Mouse (Mus musculus) c-Kit-negative CD71-positive TER-119-positive erythroid progenitor cells, embryonic 14.5 days (primary cell): ENCODE measurements around the gene Synpr.
"Not testable (repeated sequence)": the region's sequence is repeated elsewhere in the genome, so short reads cannot be mapped to it uniquely, and the experiment has no call there.

ENCODE experiments used
- DNase-seq: peaks from one replicate; pipeline ENCODE4 v3.0.0-alpha.2; 2013; ENCODE audit warnings: low read depth, low spot score

The Synpr gene

GRCm38 (mm10) chr14:13284091-13284844 lies at the start of gene Synpr:
Gene Synpr (plus strand): TSS chr14:13284780.
- DNase-seq = no peak

DNA sequence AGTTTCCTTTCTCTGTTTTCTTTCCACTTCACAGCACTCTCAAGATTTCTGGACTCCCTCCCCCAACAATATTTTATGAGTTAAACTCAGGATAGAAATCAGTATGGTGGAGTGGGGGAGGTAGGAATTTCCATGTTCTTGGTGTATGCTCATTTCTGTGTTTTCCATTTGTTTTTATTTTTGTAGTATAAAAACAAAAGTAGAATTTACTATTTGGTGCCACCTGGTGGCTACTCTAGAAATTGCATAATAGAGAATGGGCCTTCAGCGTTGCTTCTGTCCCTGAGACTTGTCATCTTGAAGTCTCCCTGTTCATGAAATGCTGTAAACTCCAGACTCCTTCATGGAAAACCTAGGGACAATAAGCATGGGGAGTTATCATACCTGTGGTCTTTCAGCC lies 47.7 kb upstream of the Synpr start:
- DNase-seq = peak; percentile 11

DNA sequence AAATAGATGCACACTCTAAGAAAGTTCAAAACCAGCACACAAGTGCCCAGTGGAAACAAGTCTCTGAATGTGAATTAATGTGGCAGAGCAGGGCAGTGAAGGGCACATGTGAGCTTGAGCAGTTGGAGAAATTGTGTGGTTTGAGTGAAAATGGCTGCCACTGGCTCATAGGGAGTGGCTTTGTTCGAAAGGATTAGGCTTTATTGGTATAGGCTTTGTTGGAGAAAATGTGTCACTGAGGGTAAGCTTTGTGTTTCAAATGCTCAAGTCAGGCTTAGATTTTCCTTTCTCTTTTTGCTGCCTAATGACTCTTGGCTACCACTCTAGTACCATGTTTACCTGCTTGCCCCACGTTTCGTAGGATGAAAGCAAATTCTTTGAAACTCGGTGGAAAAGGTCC lies 37.1 kb upstream of the Synpr start:
- no peak for DNase-seq

DNA sequence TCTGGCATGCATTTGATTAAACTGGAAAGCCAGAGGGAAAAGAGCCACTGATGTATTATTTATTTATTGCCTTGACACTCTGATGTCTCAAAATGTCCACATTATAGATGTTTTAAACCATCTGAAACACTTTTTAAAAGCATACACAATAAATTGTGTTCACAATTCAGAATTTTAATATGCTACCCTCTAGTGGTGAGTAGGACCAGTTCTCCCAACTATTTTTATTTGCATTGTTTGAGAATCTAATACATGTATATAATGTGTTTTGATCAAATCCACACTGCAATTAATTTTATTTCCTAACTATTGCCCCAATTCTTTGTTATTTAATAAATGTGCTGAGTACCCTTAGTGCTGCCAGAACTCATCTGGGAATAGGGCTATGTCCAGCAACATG lies 35.2 kb upstream of the Synpr start:
- no peak for DNase-seq

DNA sequence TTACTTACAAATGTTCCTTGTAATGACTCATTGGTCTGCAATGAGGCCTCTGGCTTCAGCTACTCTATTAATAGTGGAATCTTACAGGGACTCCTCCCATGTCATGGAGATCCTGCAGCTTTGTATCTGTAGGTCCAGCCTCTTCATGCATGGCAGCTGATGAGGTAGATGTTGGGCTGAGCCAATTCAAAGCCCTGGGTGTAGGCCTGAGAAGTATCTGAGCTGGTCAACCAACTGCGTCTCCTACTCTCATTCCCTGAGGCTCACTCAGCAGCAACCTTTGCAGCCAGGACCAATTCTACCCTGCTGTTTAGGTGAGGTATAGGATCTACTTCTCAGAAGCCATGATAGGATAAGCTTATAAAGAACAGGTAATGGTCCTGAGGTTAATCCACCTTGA lies 32.0 kb upstream of the Synpr start:
- DNase-seq = no peak

DNA sequence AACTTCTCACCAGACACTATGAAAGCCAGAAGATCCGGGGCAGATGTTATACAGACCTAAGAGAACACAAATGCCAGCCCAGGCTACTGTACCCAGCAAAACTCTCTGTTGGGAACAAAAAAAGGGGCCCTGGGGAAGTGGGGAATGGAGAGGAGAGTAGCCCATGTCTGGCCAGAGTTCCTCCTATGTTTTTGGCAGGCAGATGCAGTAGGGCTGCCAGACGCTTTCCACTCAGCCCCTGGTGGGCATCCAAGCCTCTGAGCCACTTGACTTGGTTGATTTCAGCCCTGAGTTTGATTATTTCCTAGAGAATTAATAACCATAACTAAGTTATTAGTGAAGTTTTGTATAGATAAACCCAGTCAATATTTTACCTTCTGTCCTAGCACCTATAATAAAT lies 29.8 kb upstream of the Synpr start:
- not testable (repeated sequence) for DNase-seq

- DNase-seq = no peak
Measured at GRCm38 (mm10) chr14:13262406-13262805, 22.2 kb upstream of the Synpr start.

DNA sequence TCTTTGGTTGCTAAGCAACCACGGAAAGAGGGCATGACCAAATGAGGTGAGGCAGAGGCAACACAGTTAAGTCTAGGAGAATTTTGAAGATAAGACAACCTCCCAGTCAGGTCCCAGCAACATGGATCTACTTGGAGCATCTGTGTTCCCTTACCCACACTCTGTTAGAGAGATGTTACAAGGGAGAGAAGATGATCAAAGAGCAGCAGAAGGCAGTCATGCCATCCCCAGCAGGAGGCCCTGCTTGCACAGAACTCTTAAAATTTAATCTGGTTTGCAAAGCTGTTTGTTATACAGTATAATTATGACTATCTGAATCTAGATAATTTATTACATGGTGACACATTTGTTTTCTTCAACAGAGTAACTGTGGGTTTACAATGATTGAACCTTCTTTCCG lies 18.2 kb upstream of the Synpr start:
- DNase-seq = no peak

- DNase-seq = no peak
Measured at GRCm38 (mm10) chr14:13267181-13267580, 17.4 kb upstream of the Synpr start.

DNA sequence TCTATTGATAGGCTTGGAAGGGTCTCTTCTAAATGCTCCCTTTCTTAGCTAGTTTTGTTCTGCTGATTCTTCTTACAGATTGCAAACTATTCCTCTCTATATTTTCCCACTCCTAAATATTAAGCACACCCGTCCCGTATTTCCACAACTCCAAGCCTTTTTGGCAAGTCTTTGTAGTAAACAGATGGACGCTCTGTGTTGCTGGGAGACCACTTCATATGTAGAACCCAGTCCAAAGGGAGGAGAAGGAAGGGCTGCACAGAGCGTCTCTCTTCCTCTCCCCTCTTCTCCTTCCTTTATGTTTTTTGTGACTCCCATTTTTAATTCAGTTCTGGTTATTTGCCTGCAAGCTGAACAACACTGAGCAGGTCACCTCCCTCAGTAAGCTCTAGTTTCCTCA lies 1.4 kb upstream of the Synpr start:
- DNase-seq = no peak

GRCm38 (mm10) chr14:13284845-13285198 lies 242 bp downstream of the Synpr start:
- DNase-seq = no peak

- no peak for DNase-seq
Measured at GRCm38 (mm10) chr14:13285341-13286130, 956 bp downstream of the Synpr start.

DNA sequence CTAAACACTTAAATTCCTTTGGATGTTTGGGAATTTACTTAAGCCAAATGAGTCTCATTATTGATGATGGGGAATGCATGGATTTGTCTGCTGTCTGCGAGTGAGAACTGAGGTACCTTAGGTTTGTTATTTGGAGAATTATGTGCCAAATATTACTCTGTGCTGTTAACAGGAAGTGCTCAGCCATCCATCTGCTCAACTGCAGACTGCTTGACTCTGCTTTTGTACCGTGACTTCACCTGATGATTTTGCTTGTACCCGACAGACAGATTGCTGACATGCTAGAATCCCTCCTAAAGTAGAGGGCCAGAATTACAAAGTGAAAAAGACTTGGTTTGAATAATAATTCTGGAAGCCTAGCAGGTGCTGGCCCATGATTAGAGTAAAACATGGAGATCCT lies 9.6 kb downstream of the Synpr start:
- no peak for DNase-seq

- DNase-seq = no peak
Measured at GRCm38 (mm10) chr14:13314323-13314722, 29.7 kb downstream of the Synpr start.

DNA sequence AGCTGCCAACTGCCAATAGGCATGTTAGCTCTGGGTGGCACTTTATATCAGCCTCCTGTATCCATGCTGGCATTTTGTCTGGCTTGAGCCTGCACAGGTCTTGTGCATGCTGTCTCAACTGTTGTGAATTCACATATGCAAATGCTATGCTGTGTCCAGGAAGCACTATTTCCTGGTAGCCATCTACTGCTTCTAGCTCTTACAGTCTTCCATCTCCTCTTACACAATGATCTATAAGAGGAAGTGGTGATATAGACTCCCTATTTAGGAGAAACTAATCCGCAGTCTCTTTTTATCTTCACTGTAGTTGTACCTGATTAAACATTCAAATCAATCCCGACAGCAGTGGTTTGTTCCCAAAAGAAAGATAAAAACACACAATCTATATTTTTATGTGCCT lies 43.9 kb downstream of the Synpr start:
- DNase-seq = no peak

DNA sequence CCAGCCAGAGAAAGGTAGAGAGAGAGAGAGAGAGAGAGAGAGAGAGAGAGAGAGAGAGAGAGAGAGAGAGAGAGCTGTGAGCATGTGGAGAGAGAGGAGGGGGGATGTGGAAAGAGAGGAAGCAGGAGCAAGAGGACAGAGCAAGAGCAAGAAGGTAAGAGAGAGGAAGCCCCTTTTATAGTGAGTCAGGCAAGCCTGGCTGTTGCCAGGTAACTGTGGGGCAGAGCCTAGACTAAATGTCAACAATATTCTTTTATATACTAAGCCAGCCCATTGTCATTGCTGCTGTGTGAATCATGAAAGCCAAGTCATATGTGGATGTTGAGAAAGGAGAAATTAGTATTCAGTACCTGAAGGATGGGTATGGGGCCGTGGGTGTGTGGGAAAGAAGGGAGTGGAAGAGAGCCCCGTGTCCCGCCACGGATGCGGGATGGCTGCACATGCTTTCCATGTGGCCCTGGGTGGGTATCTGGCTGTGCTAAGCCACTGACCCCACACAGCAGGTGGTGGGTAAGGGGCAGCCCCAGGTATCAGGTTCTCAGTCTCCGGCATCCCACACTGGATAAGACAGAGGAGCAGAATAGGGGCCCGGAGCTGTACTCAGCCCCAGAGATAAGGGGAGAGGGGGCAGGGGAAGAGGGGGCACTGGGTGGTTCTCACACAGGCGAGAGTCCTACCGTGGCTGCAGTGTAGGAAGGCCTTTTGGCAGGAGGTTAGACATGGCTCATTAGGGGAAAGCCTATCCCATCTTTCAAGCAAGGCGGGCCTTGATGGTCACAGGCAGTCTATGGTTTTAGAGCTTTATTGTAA lies 48.1 kb downstream of the Synpr start:
- DNase-seq = no peak

DNA sequence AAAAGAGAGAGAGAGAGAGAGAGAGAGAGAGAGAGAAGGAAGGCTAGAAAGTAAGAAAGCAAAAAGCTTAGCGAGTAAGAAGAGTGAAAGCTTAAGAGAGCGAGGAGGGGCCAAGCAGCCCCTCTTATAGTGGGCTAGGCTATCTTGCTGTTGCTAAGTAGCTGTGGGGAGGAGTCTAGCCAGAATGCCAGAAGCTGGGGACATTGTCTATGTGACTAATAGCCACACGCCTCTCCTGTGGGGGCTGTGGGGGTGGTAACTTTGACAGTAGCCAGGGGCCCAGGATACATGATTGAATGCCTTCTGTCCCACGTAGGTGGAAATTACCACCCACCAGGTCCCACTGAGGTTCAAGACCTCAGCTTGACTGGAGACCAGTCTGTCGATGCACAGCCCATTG lies 48.8 kb downstream of the Synpr start:
- no peak for DNase-seq

DNA sequence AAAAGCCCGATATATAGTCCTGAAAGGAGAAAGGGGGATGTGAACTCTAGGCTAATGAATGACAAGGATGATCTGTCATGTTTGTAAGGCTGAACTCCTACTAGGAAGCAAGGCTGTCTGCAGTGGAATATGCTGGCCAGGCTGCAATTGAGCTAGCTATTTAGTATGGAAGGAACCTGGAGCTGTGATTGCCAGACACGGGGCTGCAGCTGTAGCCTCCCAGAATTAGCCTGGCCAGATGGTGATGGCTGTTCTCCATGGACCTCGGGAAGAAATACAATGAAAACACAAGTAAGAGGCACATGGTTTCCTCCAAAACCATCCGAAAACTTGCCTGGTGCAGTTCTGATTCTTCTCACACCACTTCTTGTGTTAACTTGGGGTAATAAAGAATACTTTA lies 51.6 kb downstream of the Synpr start:
- no peak for DNase-seq

GRCm38 (mm10) chr14:13340688-13341087 lies 56.1 kb downstream of the Synpr start:
- no peak for DNase-seq

- no peak for DNase-seq
Measured at GRCm38 (mm10) chr14:13344240-13344639, 59.7 kb downstream of the Synpr start.

- DNase-seq = no peak
Measured at GRCm38 (mm10) chr14:13349170-13349865, 64.7 kb downstream of the Synpr start.

DNA sequence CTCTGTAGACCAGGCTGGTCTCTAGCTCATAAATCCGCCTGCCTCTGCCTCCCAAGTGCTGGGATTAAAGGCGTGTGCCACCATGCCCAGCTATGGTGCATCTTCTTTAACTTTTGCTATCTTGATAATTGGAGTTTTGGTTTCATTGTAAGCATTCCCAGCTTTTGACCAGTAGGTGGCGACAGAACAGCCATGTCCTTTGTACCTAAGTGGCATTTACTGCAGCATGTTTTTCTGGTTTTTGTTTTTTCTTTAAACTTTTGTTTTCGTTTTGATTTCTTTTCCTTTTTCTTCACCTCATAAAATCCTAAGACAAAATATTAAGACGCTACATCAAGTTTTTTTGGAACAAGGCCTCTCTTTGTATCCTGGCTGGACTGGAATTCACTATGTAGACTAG lies 69.6 kb downstream of the Synpr start:
- no peak for DNase-seq
